Mouse (Mus musculus): ENCODE measurements around the gene Tnrc6c. TPM values are rescaled to one million over a fixed set of nuclear protein-coding genes. Genes with fewer than 3 reads are reported as not detected.

The Tnrc6c gene
- total and polyA plus RNA-seq, 3 experiments = 6.9 to 16.7 (median 12.8) TPM

DNA sequence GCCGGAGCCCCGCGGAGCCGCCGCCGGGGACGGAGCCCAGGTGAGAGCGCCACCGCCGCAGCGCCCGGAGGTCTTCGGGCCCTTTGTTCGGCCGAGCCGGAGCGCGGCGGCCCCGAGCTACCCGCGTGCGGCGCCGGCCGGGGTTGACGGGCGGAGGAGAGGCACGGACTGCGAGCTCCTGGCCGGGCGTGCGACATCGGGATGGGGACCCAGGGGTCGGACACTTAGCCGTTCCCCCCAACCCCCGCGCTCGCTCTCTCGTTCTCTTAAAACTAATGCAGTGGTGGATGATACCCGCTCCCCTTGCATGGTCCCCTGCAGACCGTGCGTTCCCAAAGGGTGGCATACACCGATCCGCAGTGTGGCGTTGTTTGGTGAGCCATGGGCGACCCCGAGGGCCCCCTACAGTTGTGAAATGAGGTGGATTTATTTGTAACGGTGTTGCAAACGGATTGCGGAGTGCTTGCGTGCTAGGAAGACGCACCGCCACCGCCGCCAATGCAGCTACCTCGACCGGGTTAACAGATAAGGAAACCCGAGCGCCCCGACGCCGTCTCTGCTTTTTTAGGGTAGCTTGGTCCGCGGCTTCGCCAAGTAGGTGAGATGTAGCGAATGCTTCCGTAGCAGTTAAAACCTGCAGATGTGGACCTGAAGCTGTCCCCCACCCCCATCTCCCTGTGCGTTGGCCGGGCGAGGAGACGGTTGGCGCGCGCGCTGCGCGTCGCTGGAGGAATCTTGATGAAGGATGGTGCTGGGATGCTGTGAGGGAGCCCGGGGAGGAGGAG lies 1.4 kb downstream of the Tnrc6c start:
- Histone ChIP-seq H3K9ac (ENCODE audit: insufficient read depth, low read depth) (peak overlapping the region; percentile 98), H3K4me3 (replicated peaks in 1 of 3; ENCODE audit: low read depth in 2 of 3, low read length in 2 of 3, poor library complexity in 1 of 3) (peak overlapping the region; percentile 72 to 92 (median 83)), H3K36me3 (replicated peaks in 1 of 2; ENCODE audit: control insufficient read depth in 1 of 2, insufficient read depth in 1 of 2, low read length in 1 of 2) (peaks cover 0 to 6% of the 10 kb centered on the region in 2 experiments), H3K27ac (ENCODE audit: insufficient read depth, low read depth) (peak overlapping the region; percentile 68), H3K79me2 (replicated peaks; ENCODE audit: control insufficient read depth, extremely low read depth, insufficient read depth, poor library complexity, severe bottlenecking) (peaks cover 54% of the 10 kb centered on the region), H3K9me3 (replicated peaks; ENCODE audit: low read length) (no peaks in the 10 kb centered on the region), H3K4me2 (ENCODE audit: insufficient read depth, low read depth, poor library complexity, severe bottlenecking) (peak overlapping the region; percentile 94), H3K27me3 (replicated peaks) (peaks cover 28% of the 10 kb centered on the region), H3K4me1 (ENCODE audit: control insufficient read depth in 1 of 2, insufficient read depth in 2 of 2) (peaks cover 6 to 60% of the 10 kb centered on the region in 2 experiments)
- dilution Hi-C loops (cut with MboI; ENCODE audit: extremely low pct_ligation_motif_present, extremely low pct_unique_long_range_greater_than_20kb, low sequenced_read_pairs) = no loop called here
- peak; percentile 59 for DNase-seq (ENCODE audit: extremely low read depth)
- in situ Hi-C loops (cut with MboI; ENCODE audit: low pct_ligation_motif_present, low pct_unique_long_range_greater_than_20kb, low sequenced_read_pairs) = no loop called here
- TF ChIP-seq USF2 (conservative IDR thresholded peaks at IDR 0.05; ENCODE audit: low read depth, low read length) = no peak
- TF ChIP-seq ETS1 (conservative IDR thresholded peaks at IDR 0.05; ENCODE audit: low read depth, low read length) = 0 out of 2 replicates have a peak, but pooled peaks have one; percentile 9
- 0 out of 2 replicates have a peak, but pooled peaks have one; percentile 43 for TF ChIP-seq ELF1 (IDR thresholded peaks at IDR 0.05; ENCODE audit: low read depth, low read length)
- TF ChIP-seq UBTF (IDR thresholded peaks at IDR 0.05; ENCODE audit: low read depth, low read length) = peak; percentile 93
- TF ChIP-seq CHD2 (IDR thresholded peaks at IDR 0.05; ENCODE audit: low read length) = peak; percentile 58; the same call in 1 of the 2 replicates
- TF ChIP-seq EP300 (IDR thresholded peaks at IDR 0.05; ENCODE audit: low read length) = no peak; the same call in 1 of the 2 replicates
- TF ChIP-seq E2F4 (IDR thresholded peaks at IDR 0.05; ENCODE audit: insufficient replicate concordance, low read depth, low read length) = 0 out of 2 replicates have a peak, but pooled peaks have one; percentile 15
- TF ChIP-seq SMC3 (IDR thresholded peaks at IDR 0.05; ENCODE audit: low read depth, low read length) = peak; percentile 19
- no peak for TF ChIP-seq NELFE (IDR thresholded peaks at IDR 0.05; ENCODE audit: low read depth, low read length)
- TF ChIP-seq CHD1 (IDR thresholded peaks at IDR 0.05; ENCODE audit: low read depth, low read length) = no peak
- TF ChIP-seq CTCF (conservative IDR thresholded peaks at IDR 0.05 in 1 of 2, IDR thresholded peaks at IDR 0.05 in 1 of 2; ENCODE audit: low read depth in 2 of 2, low read length in 2 of 2) = peak in 1 of 2 experiments; percentile 55; a peak in 2 of 4 replicates
- TF ChIP-seq POLR2A (IDR thresholded peaks at IDR 0.05; ENCODE audit: low read depth, low read length) = 0 out of 2 replicates have a peak, but pooled peaks have one; percentile 19
- peak; percentile 94; the same call in 1 of the 2 replicates for TF ChIP-seq SIN3A (IDR thresholded peaks at IDR 0.05; ENCODE audit: low read length)
- TF ChIP-seq PAX5 (IDR thresholded peaks at IDR 0.05; ENCODE audit: low read length) = no peak
- TF ChIP-seq MAZ (IDR thresholded peaks at IDR 0.05; ENCODE audit: low read depth, low read length) = 0 out of 2 replicates have a peak, but pooled peaks have one; percentile 45
- TF ChIP-seq MXI1 (IDR thresholded peaks at IDR 0.05; ENCODE audit: low read depth, low read length) = peak; percentile 80; the same call in 1 of the 2 replicates
- no peak for TF ChIP-seq BHLHE40 (IDR thresholded peaks at IDR 0.05; ENCODE audit: low read depth, low read length)
- TF ChIP-seq TCF12 (IDR thresholded peaks at IDR 0.05; ENCODE audit: low read depth, low read length) = peak; percentile 52; the same call in 1 of the 2 replicates
- TF ChIP-seq RCOR1 (conservative IDR thresholded peaks at IDR 0.05; ENCODE audit: low read depth, low read length) = peak; percentile 80; the same call in 1 of the 2 replicates
- TF ChIP-seq ZNF384 (IDR thresholded peaks at IDR 0.05; ENCODE audit: low read depth, low read length) = no peak
- TF ChIP-seq ZC3H11A (IDR thresholded peaks at IDR 0.05; ENCODE audit: low read depth, low read length) = no peak
- TF ChIP-seq USF1 (IDR thresholded peaks at IDR 0.05; ENCODE audit: low read depth, low read length) = no peak; the same call in 1 of the 2 replicates
- TF ChIP-seq ZMIZ1 (IDR thresholded peaks at IDR 0.05; ENCODE audit: low read depth, low read length) = peak; percentile 38; the same call in 1 of the 2 replicates
- no peak for TF ChIP-seq ZKSCAN1 (IDR thresholded peaks at IDR 0.05; ENCODE audit: borderline replicate concordance, low read depth, low read length)
- TF ChIP-seq IRF4 (IDR thresholded peaks at IDR 0.05; ENCODE audit: low read depth, low read length) = peak; percentile 29; the same call in 1 of the 2 replicates
- no peak; the same call in 1 of the 2 replicates for TF ChIP-seq RAD21 (IDR thresholded peaks at IDR 0.05; ENCODE audit: low read depth, low read length)
- TF ChIP-seq NRF1 (IDR thresholded peaks at IDR 0.05; ENCODE audit: low read depth, low read length) = peak; percentile 21; the same call in 1 of the 2 replicates
- no peak for TF ChIP-seq MAFK (IDR thresholded peaks at IDR 0.05; ENCODE audit: insufficient replicate concordance, low read length)
- TF ChIP-seq KAT2A (IDR thresholded peaks at IDR 0.05; ENCODE audit: insufficient replicate concordance, low read length) = 0 out of 2 replicates have a peak, but pooled peaks have one; percentile 41
- TF ChIP-seq MEF2A (IDR thresholded peaks at IDR 0.05; ENCODE audit: borderline replicate concordance, low read depth, low read length) = 0 out of 2 replicates have a peak, but pooled peaks have one; percentile 41
- TF ChIP-seq TBP (conservative IDR thresholded peaks at IDR 0.05; ENCODE audit: low read depth, low read length) = no peak
- no peak for TF ChIP-seq GABPA (IDR thresholded peaks at IDR 0.05; ENCODE audit: insufficient replicate concordance, low read depth, low read length)
- TF ChIP-seq MYC (IDR thresholded peaks at IDR 0.05; ENCODE audit: low read depth, low read length) = 0 out of 2 replicates have a peak, but pooled peaks have one; percentile 52
- TF ChIP-seq JUN (IDR thresholded peaks at IDR 0.05; ENCODE audit: insufficient read depth, low read depth, low read length) = no peak
- TF ChIP-seq JUND (conservative IDR thresholded peaks at IDR 0.05; ENCODE audit: low read depth, low read length) = no peak
- peak; percentile 23; the same call in 1 of the 2 replicates for TF ChIP-seq HCFC1 (IDR thresholded peaks at IDR 0.05; ENCODE audit: low read depth, low read length)
- TF ChIP-seq MAX (IDR thresholded peaks at IDR 0.05; ENCODE audit: low read length) = peak; percentile 59; the same call in 1 of the 2 replicates
